Mouse (Mus musculus) G1E (cell line): ENCODE data around the gene Sult1d1. TPM values are rescaled to one million over a fixed set of nuclear protein-coding genes. Genes with fewer than 3 reads are reported as not detected.

Source experiments
- ATAC-seq: 2 replicates; pipeline ENCODE4 v1.8.0; 2016; ENCODE audit warnings: mild to moderate bottlenecking; ENCODE audit not compliant: insufficient number of reproducible peaks, poor library complexity, low FRiP score, severe bottlenecking; ENCODE audit errors: extremely low read depth
- DNase-seq: peaks from one replicate; pipeline ENCODE4 v3.0.0; 2012; ENCODE audit warnings: low spot score
- H3K27me3 ChIP-seq: 2 replicates; pipeline ENCODE4 v1.6.1; 2012; ENCODE audit warnings: mild to moderate bottlenecking, low read length, inconsistent platforms; ENCODE audit not compliant: insufficient read depth
- H3K36me3 ChIP-seq: replicated peaks from 2 replicates; pipeline ENCODE3; 2012; ENCODE audit warnings: mild to moderate bottlenecking, inconsistent platforms
- H3K4me1 ChIP-seq: 2 replicates; pipeline ENCODE4 v1.6.1; 2012; ENCODE audit warnings: low read depth, low read length, inconsistent platforms, mixed read lengths; ENCODE audit not compliant: insufficient read depth
- H3K4me3 ChIP-seq: 2 replicates; pipeline ENCODE4 v1.5.1; 2012; ENCODE audit warnings: low read depth, mild to moderate bottlenecking, inconsistent platforms, low read length, moderate library complexity, mixed read lengths
- H3K9me3 ChIP-seq: replicated peaks from 2 replicates; pipeline ENCODE4 v1.6.1; 2012; ENCODE audit warnings: inconsistent platforms
- CTCF ChIP-seq: IDR thresholded peaks from 2 replicates; pipeline ENCODE4 v1.5.1; 2012; ENCODE audit warnings: low read depth, low read length, inconsistent platforms, mixed read lengths
- GATA1 ChIP-seq: IDR thresholded peaks from 2 replicates; pipeline ENCODE4 v1.6.1; 2012; ENCODE audit warnings: borderline replicate concordance, low read length, inconsistent platforms, mixed read lengths
- GATA2 ChIP-seq: IDR thresholded peaks from 2 replicates; pipeline ENCODE4 v1.6.1; 2012; ENCODE audit warnings: low read depth, low read length, inconsistent platforms, borderline replicate concordance
- POLR2AphosphoS5 ChIP-seq: IDR thresholded peaks from 2 replicates; pipeline ENCODE4 v1.6.1; 2012; ENCODE audit warnings: low read depth, low read length, inconsistent platforms; ENCODE audit not compliant: insufficient replicate concordance
- TAL1 ChIP-seq: conservative IDR thresholded peaks from 2 replicates; pipeline ENCODE4 v1.6.1; 2012; ENCODE audit warnings: low read depth, low read length, inconsistent platforms, mixed read lengths
- polyA plus RNA-seq: library from polyadenylated mRNA; stranded (reverse); fragments of >175 nt; gene quantifications from 2 replicates; pipeline ENCODE4 v1.2.3, GENCODE M21; 2012
- total RNA-seq, 2 experiments: library from RNA; stranded (forward) in 1 of 2; stranded (reverse) in 1 of 2; fragments of 200-1000 nt in 1 of 2; fragments of >200 nt in 1 of 2; fragmentation: Nextera tagmentation in 1 of 2; gene quantifications; 2 replicates each; pipeline ENCODE4 v1.2.3; 2014 to 2017

Sult1d1 gene
- total and polyA plus RNA-seq, 3 experiments, result 0.11 TPM; not detected in 2

DNA sequence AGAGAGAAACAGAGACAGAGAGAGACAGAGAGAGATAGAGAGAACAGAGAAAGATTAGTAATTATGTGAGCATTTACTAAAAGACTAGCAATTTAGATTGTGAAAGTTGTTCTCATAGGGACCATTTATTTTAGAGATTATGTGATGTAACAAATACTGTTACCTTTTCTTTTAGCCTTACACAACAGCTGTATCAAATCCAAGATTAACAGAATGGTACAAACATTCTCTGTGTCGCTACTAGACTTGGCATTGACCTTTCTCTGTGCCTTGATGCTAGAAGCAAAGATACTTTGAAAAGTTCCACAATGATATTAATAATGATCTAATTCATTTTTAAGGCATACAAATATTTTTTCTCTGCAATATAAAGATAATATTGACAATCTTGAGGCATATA lies 11.6 kb upstream of the Sult1d1 start:
- no peak overlapping the region for H3K4me3 ChIP-seq
- H3K9me3 ChIP-seq, result no peaks in the 10 kb centered on the region
- no peaks in the 10 kb centered on the region for H3K36me3 ChIP-seq
- DNase-seq (no peak), ATAC-seq (no peak)
- H3K4me1 ChIP-seq, result no peaks in the 10 kb centered on the region
- TF ChIP-seq TAL1 (no peak), GATA1 (no peak)
- no peaks in the 10 kb centered on the region for H3K27me3 ChIP-seq

DNA sequence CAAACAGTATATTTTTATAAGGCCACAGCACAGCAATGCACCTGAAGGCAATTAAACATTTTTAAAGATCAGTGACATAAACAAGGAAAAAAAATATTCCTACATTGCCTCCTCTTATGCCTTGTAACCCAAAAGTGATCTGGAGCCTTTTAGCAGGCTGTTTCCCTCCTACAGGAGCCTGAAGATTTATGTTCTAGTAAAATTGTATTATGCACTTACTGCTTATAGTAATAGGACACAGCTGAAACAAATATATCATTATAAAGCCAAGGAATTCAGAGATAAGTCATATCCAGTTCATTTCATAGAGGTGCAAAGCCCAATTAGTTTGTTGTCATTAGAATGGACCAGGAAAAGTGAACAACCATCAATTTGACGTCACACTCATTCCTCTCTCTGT lies 5.3 kb upstream of the Sult1d1 start:
- ATAC-seq (no peak), DNase-seq (no peak)
- Histone ChIP-seq H3K4me1 (no peaks in the 10 kb centered on the region), H3K36me3 (no peaks in the 10 kb centered on the region), H3K4me3 (no peak overlapping the region), H3K27me3 (no peaks in the 10 kb centered on the region), H3K9me3 (no peaks in the 10 kb centered on the region)
- TF ChIP-seq GATA2 (no peak), TAL1 (no peak), GATA1 (no peak), POLR2AphosphoS5 (no peak), CTCF (no peak)

DNA sequence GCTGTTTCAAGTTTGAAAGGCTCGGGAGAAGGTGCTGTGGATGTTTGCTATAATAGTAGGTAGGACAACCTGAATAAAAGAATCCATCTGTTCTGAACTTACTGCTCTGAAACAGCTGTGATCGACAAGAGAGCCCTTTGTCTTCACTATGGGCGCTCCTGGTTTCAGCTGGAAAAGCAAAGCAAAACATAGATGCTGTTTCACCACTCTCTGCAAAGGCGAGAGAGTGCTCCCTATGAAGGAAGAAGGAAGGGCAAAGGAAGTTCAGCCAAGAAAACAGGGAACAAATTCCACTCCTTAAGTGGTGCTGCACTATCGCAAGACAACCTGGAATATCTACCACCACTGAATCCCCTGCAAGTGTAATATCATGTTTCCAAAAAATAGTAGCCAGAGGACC lies 4.7 kb upstream of the Sult1d1 start:
- Histone ChIP-seq H3K4me1 (no peaks in the 10 kb centered on the region), H3K9me3 (no peaks in the 10 kb centered on the region), H3K4me3 (no peak overlapping the region), H3K36me3 (no peaks in the 10 kb centered on the region), H3K27me3 (no peaks in the 10 kb centered on the region)
- ATAC-seq, result no peak
- TF ChIP-seq GATA2, result no peak
- TF ChIP-seq POLR2AphosphoS5, result no peak
- TF ChIP-seq GATA1, result no peak
- no peak for TF ChIP-seq CTCF
- no peak for TF ChIP-seq TAL1
- no peak for DNase-seq

DNA sequence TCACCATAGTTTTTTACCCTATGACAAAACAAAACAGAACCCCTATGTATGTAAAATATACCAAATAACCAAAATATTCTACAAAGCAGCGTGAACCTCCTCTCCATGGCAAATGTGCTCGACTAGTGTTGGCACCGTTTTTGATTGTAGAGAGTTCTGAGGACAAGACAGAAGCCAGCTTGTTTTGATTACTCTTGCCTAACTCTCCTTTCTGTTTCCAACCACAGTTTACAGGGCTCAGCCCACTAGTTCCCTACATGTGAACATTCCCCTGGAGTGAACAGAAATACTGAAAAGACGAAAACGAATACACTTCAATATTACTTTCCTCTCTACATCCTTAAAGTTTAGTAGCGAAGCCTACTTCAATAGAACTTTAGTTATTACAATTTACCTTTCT lies 4.0 kb upstream of the Sult1d1 start:
- no peak overlapping the region for H3K4me3 ChIP-seq
- H3K9me3 ChIP-seq, result no peaks in the 10 kb centered on the region
- H3K27me3 ChIP-seq, result no peaks in the 10 kb centered on the region
- no peaks in the 10 kb centered on the region for H3K4me1 ChIP-seq
- DNase-seq (no peak), ATAC-seq (no peak)
- H3K36me3 ChIP-seq, result no peaks in the 10 kb centered on the region
- TF ChIP-seq GATA1 (no peak), GATA2 (no peak), TAL1 (no peak), CTCF (no peak), POLR2AphosphoS5 (no peak)

DNA sequence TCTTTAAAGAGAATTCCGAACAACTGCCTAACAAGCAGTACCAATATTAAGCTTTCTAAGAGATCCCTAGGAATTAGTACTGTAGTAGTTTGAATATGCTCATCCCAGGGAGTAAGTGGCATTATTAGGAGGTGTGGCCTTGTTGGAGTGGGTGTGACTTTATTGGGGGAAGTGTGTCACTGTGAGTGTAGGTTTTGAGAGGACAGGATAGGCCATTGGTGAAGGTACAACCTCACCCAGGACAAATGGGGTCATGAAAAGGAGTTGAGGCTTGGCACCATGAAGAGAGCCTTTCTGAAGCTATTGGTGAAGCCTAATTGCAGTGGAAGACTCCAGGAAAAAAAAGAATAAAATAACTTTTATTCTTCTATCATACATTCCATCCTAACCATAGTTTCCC lies 1.5 kb downstream of the Sult1d1 start:
- no peaks in the 10 kb centered on the region for H3K9me3 ChIP-seq
- no peak for ATAC-seq
- H3K27me3 ChIP-seq, result no peaks in the 10 kb centered on the region
- H3K4me1 ChIP-seq, result no peaks in the 10 kb centered on the region
- TF ChIP-seq CTCF, result no peak
- TF ChIP-seq GATA2, result no peak
- TF ChIP-seq GATA1, result no peak
- TF ChIP-seq POLR2AphosphoS5, result no peak
- no peak for TF ChIP-seq TAL1
- DNase-seq, result no peak
- no peak overlapping the region for H3K4me3 ChIP-seq
- no peaks in the 10 kb centered on the region for H3K36me3 ChIP-seq

DNA sequence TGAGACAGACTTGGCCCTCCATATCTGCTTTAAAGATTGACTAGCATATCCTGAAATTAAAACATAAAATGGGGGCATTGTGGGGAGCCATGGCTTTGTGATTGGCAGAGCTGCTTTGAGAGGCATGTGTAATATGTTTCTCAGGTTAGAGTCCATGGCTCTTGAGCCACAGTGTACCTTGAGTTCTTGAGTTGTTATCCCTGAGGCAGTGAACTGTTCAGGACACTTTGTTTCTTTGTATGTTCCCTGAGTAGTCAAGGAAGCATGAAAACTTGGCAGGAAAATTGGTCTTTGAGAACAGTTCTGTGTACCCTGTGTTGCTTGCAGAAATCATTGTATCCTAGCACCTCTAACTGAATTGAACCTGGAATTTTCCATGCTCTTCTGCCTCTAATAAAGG lies 5.9 kb downstream of the Sult1d1 start:
- ATAC-seq (no peak), DNase-seq (no peak)
- no peak overlapping the region for H3K4me3 ChIP-seq
- no peaks in the 10 kb centered on the region for H3K9me3 ChIP-seq
- no peaks in the 10 kb centered on the region for H3K4me1 ChIP-seq
- no peaks in the 10 kb centered on the region for H3K36me3 ChIP-seq
- no peaks in the 10 kb centered on the region for H3K27me3 ChIP-seq
- TF ChIP-seq POLR2AphosphoS5 (no peak), CTCF (no peak), TAL1 (no peak), GATA2 (no peak), GATA1 (no peak)

DNA sequence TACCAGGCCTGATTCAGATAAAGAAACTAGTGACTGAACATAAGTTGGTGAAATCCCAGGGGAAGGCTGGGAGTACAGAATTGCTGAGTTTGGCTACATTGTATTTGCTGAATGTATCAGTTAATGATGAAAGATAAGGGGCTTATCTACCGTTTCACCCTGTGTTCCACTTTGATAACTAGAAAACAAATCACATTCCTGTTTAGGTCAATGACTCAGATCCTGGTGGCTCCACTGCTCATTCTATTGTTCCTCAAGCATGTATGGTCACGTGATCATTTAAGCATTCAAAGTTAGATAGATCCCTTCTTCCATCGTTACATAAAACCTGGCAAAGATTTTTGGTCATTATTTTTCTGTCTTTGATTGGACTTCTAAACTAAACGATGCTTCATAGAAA lies 6.3 kb downstream of the Sult1d1 start:
- DNase-seq (no peak), ATAC-seq (no peak)
- H3K36me3 ChIP-seq, result no peaks in the 10 kb centered on the region
- no peaks in the 10 kb centered on the region for H3K27me3 ChIP-seq
- no peak overlapping the region for H3K4me3 ChIP-seq
- H3K4me1 ChIP-seq, result no peaks in the 10 kb centered on the region
- TF ChIP-seq CTCF (no peak), POLR2AphosphoS5 (no peak), TAL1 (no peak), GATA2 (no peak), GATA1 (no peak)
- H3K9me3 ChIP-seq, result no peaks in the 10 kb centered on the region

DNA sequence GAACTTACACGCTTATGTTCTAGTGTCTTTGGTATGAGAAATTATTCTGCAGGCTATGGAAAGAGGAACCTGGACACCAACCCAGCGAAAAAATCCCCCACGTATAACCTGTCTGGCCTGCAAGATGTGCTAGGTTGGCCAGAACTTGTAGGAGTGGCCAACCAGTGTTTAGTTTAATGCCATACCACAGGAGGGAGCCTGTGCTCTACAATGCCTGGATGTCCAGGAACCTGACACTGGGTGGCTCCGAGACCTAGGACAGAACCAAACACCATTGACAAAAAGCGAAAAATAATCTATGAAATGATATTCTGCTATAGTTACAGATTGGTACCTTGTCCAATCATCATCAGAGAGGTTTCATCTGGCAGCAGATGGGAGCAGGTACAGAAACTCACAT lies 8.7 kb downstream of the Sult1d1 start:
- no peaks in the 10 kb centered on the region for H3K27me3 ChIP-seq
- TF ChIP-seq CTCF (no peak), POLR2AphosphoS5 (no peak), TAL1 (no peak), GATA2 (no peak), GATA1 (no peak)
- ATAC-seq, result no peak; the same call in 1 of the 2 replicates
- no peaks in the 10 kb centered on the region for H3K9me3 ChIP-seq
- DNase-seq, result no peak
- no peak overlapping the region for H3K4me3 ChIP-seq
- no peaks in the 10 kb centered on the region for H3K4me1 ChIP-seq
- H3K36me3 ChIP-seq, result no peaks in the 10 kb centered on the region
